Mouse (Mus musculus) cerebellum, adult 2 months (tissue): ENCODE results near the gene Nipsnap1. TPM values are rescaled to one million over a fixed set of nuclear protein-coding genes. Genes with fewer than 3 reads are reported as not detected.

ENCODE experiments used
- DNase-seq, 2 experiments: peaks; one replicate each; pipeline ENCODE4 v3.0.0; 2021
- H3K27ac ChIP-seq: fragments of 200-500 bp; 2 replicates; pipeline ENCODE4 v1.5.1; 2012; ENCODE audit warnings: low read length, control low read depth, inconsistent platforms; ENCODE audit not compliant: insufficient read depth
- H3K27me3 ChIP-seq: fragments of 200-500 bp; 2 replicates; pipeline ENCODE4 v1.6.1; 2012; ENCODE audit warnings: inconsistent platforms, mild to moderate bottlenecking, low read length, moderate library complexity; ENCODE audit not compliant: control insufficient read depth, insufficient read depth
- H3K4me1 ChIP-seq: fragments of 200-500 bp; 2 replicates; pipeline ENCODE4 v1.6.1; 2011; ENCODE audit warnings: low read length; ENCODE audit not compliant: control insufficient read depth, insufficient read depth
- H3K4me3 ChIP-seq: fragments of 200-500 bp; replicated peaks from 2 replicates; pipeline ENCODE3; 2011; ENCODE audit warnings: mild to moderate bottlenecking, low read depth, low read length, control low read depth; ENCODE audit not compliant: insufficient read depth
- CTCF ChIP-seq: fragments of 200-500 bp; IDR thresholded peaks from 2 replicates; pipeline ENCODE4 v1.5.1; 2011; ENCODE audit warnings: low read depth, mild to moderate bottlenecking, control low read depth, low read length, moderate library complexity, borderline replicate concordance; ENCODE audit not compliant: insufficient read depth
- POLR2A ChIP-seq: fragments of 200-500 bp; IDR thresholded peaks from 2 replicates; pipeline ENCODE4 v1.6.1; 2011; ENCODE audit warnings: low read length, control low read depth, borderline replicate concordance; ENCODE audit not compliant: insufficient read depth
- WGBS: fragments of 180-500 bp; shearing (Covaris S2); methylation state at CpG from one replicate; pipeline ENCODE4 v1.1.7; 2018; 5-methylcytosine and 5-hydroxymethylcytosine counted together
- polyA plus RNA-seq: library from polyadenylated mRNA; depleted of rRNA; stranded (reverse); fragments of >200 nt; gene quantifications from 2 replicates; pipeline ENCODE4 v1.2.3, GENCODE M21; 2012

Nipsnap1 gene
- polyA plus RNA-seq, 1 experiment = 70.4 TPM

DNA sequence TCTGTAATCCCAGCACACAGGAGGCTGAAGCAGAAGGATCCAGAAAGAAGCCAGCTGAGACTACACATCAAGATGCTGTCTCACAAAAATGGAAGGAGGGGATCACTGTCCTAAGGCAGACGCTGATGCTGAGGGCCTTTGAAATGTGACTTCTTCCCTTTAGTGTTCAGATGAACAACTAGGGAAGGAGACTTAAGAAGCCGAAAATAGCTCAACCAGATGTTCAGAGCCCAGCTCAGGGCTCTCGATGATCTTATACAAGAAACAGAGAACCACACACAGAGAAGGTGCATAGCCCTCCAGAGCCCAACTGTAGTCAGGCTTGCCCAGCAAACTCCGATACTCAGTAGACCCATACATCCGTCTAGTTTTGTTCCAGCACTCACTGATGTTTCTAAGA, 36.4 kb upstream of the Nipsnap1 start:
- Histone ChIP-seq H3K4me1 (no peaks in the 10 kb centered on the region), H3K27ac (no peak overlapping the region), H3K4me3 (no peak overlapping the region), H3K27me3 (no peaks in the 10 kb centered on the region)
- no peak for TF ChIP-seq CTCF
- TF ChIP-seq POLR2A = no peak
- DNase-seq = no peak
- 71% methylated on average over 5 of the region's 5 CpGs for WGBS

GRCm38 (mm10) chr11:4838235-4838634, 35.5 kb upstream of the Nipsnap1 start:
- Histone ChIP-seq H3K27me3 (no peaks in the 10 kb centered on the region), H3K4me3 (no peak overlapping the region), H3K27ac (no peak overlapping the region), H3K4me1 (no peaks in the 10 kb centered on the region)
- TF ChIP-seq POLR2A (no peak), CTCF (no peak)
- WGBS = 97% methylated on average over 1 of the region's 1 CpGs
- no peak for DNase-seq

- H3K4me1 ChIP-seq = no peaks in the 10 kb centered on the region
- WGBS = 77% methylated on average over 3 of the region's 3 CpGs
- no peak for TF ChIP-seq POLR2A
- TF ChIP-seq CTCF = no peak
- no peak for DNase-seq
- H3K27me3 ChIP-seq = no peaks in the 10 kb centered on the region
- H3K4me3 ChIP-seq = no peak overlapping the region
- no peak overlapping the region for H3K27ac ChIP-seq
Measured at GRCm38 (mm10) chr11:4840942-4841526, 32.7 kb upstream of the Nipsnap1 start.

- peak in 1 of 2 experiments; percentile 60 for DNase-seq
- no peak for TF ChIP-seq CTCF
- TF ChIP-seq POLR2A = no peak
- Histone ChIP-seq H3K27me3 (no peaks in the 10 kb centered on the region), H3K4me3 (peak overlapping the region; percentile 80), H3K27ac (peak overlapping the region; percentile 30; the same call in 1 of the 2 replicates), H3K4me1 (no peaks in the 10 kb centered on the region; the same call in 1 of the 2 replicates)
- WGBS = 1% methylated on average over 50 of the region's 50 CpGs
Measured at GRCm38 (mm10) chr11:4848483-4849248, 25.1 kb upstream of the Nipsnap1 start.

- no peaks in the 10 kb centered on the region for H3K27me3 ChIP-seq
- peak; percentile 98 to 99 for DNase-seq
Measured at GRCm38 (mm10) chr11:4849258-4849943, 24.4 kb upstream of the Nipsnap1 start, which contains the start of gene Nf2. TSS of gene Nf2 (minus strand) at chr11:4849536.

GRCm38 (mm10) chr11:4850404-4850803, 23.3 kb upstream of the Nipsnap1 start:
- no peak for DNase-seq
- Histone ChIP-seq H3K27ac (no peak overlapping the region), H3K4me1 (no peaks in the 10 kb centered on the region; the same call in 1 of the 2 replicates), H3K27me3 (no peaks in the 10 kb centered on the region), H3K4me3 (no peak overlapping the region)
- 93% methylated on average over 2 of the region's 2 CpGs for WGBS
- TF ChIP-seq POLR2A (no peak), CTCF (no peak)

More at GRCm38 (mm10) chr11:4849258-4849943, 24.4 kb upstream of the Nipsnap1 start, which contains the start of gene Nf2:
- H3K27ac ChIP-seq = peak within 1 kb of the TSS; percentile 30; the same call in 1 of the 2 replicates
- H3K4me1 ChIP-seq = no peaks in the 10 kb centered on the region; the same call in 1 of the 2 replicates
- TF ChIP-seq CTCF (no peak), POLR2A (peak; percentile 41; the same call in 1 of the 2 replicates)
- under 1% methylated on average over 60 of the region's 60 CpGs for WGBS
- peak within 1 kb of the TSS; percentile 80 for H3K4me3 ChIP-seq

DNA sequence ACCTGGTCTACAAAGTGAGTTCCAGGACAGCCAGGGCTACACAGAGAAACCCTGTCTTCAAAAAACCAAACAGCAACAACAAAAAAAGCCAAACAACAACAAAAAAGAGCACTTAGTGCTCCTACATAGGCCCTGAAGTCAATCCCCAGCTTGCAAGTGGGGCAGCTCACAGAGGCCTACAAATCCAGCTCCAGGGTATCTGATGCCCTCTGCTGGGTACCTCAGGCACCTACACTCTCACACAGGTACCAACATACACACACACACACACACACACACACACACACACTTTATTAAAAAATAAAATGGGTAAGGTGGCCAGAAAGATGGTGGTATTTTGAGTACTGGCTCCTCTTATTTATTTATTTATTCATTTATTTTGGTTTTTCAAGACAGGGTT, 20.7 kb upstream of the Nipsnap1 start:
- H3K4me1 ChIP-seq = no peaks in the 10 kb centered on the region; the same call in 1 of the 2 replicates
- H3K4me3 ChIP-seq = no peak overlapping the region
- no peak for DNase-seq
- TF ChIP-seq CTCF (no peak), POLR2A (no peak)
- no peak overlapping the region for H3K27ac ChIP-seq
- no peaks in the 10 kb centered on the region for H3K27me3 ChIP-seq

- no peak overlapping the region for H3K27ac ChIP-seq
- no peaks in the 10 kb centered on the region for H3K4me1 ChIP-seq
- WGBS = 92% methylated on average over 5 of the region's 5 CpGs
- no peak overlapping the region for H3K4me3 ChIP-seq
- no peak for TF ChIP-seq POLR2A
- no peak for TF ChIP-seq CTCF
- no peak for DNase-seq
- H3K27me3 ChIP-seq = no peaks in the 10 kb centered on the region
Measured at GRCm38 (mm10) chr11:4854181-4854580, 19.6 kb upstream of the Nipsnap1 start.
